Mouse (Mus musculus) MEL (cell line): ENCODE data around the gene Prdm1.

Source experiments
- CTCF ChIP-seq, 3 experiments: IDR thresholded peaks in 2 of 3; conservative IDR thresholded peaks in 1 of 3; 2 replicates each; pipeline ENCODE4 v1.5.1; 2011 to 2012; ENCODE audit warnings: low read length in 3 of 3, low read depth in 2 of 3, mild to moderate bottlenecking in 2 of 3, improper control_type of control experiment in 1 of 3, inconsistent platforms in 1 of 3, mixed read lengths in 1 of 3, moderate library complexity in 1 of 3; ENCODE audit not compliant: control insufficient read depth in 1 of 3, insufficient read depth in 1 of 3, poor library complexity in 1 of 3, severe bottlenecking in 1 of 3
- NRF1 ChIP-seq: IDR thresholded peaks from 2 replicates; pipeline ENCODE4 v1.6.1; 2014; ENCODE audit warnings: low read depth, mild to moderate bottlenecking, inconsistent platforms, low read length, improper control_type of control experiment, moderate library complexity; ENCODE audit not compliant: poor library complexity, insufficient read depth, severe bottlenecking

GRCm38 (mm10) chr10:44492815-44493525, 35.3 kb downstream of the Prdm1 start:
- TF ChIP-seq CTCF (IDR thresholded peaks at IDR 0.05 in 2 of 3, conservative IDR thresholded peaks at IDR 0.05 in 1 of 3; ENCODE audit: control insufficient read depth in 1 of 3, insufficient read depth in 1 of 3, low read depth in 2 of 3, low read length in 3 of 3, poor library complexity in 1 of 3, severe bottlenecking in 1 of 3), result no peak
- TF ChIP-seq NRF1, result no peak
